Mouse (Mus musculus) kidney, adult 2 months (tissue): Measurements from ENCODE around the gene Fhl1.

ENCODE experiments used
- CTCF ChIP-seq: fragments of 200-500 bp; conservative IDR thresholded peaks from 2 replicates; pipeline ENCODE4 v1.5.1; 2011; ENCODE audit warnings: low read depth, mild to moderate bottlenecking, control low read depth, low read length, moderate library complexity, mixed read lengths; ENCODE audit not compliant: insufficient read depth, insufficient read length
- POLR2A ChIP-seq: fragments of 200-500 bp; IDR thresholded peaks from one replicate; pipeline ENCODE4 v1.6.1; 2011; ENCODE audit warnings: low read depth, low read length, control low read depth

DNA sequence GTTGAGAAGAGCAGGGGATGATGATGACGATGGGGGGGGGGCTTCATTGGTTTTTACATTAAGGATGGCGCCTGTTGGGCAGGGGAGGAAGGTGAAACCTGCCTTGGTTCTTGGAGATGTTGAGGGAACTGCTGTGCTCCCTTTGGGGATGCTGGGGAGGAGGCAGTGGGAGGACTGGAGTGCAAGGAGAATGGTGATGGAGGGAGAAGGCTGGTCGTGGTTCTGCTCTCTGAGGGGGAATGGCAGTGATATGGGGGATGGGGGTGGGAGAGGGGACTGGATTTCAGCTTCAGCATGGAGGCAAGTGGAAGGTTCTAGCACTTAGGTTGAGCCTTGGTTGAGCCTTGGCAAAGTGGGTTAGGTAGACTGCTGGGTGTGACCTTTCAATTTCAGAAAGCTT lies 814 bp downstream of the Fhl1 start:
- TF ChIP-seq POLR2A = no peak
- TF ChIP-seq CTCF = no peak
